Mouse (Mus musculus) G1E (cell line): ENCODE results near the gene Tsc1. TPM values are rescaled to one million over a fixed set of nuclear protein-coding genes. Genes with fewer than 3 reads are reported as not detected.

Source experiments
- ATAC-seq: 2 replicates; pipeline ENCODE4 v1.8.0; 2016; ENCODE audit warnings: mild to moderate bottlenecking; ENCODE audit not compliant: insufficient number of reproducible peaks, poor library complexity, low FRiP score, severe bottlenecking; ENCODE audit errors: extremely low read depth
- DNase-seq: peaks from one replicate; pipeline ENCODE4 v3.0.0; 2012; ENCODE audit warnings: low spot score
- H3K27me3 ChIP-seq: 2 replicates; pipeline ENCODE4 v1.6.1; 2012; ENCODE audit warnings: mild to moderate bottlenecking, low read length, inconsistent platforms; ENCODE audit not compliant: insufficient read depth
- H3K36me3 ChIP-seq: replicated peaks from 2 replicates; pipeline ENCODE3; 2012; ENCODE audit warnings: mild to moderate bottlenecking, inconsistent platforms
- H3K4me1 ChIP-seq: 2 replicates; pipeline ENCODE4 v1.6.1; 2012; ENCODE audit warnings: low read depth, low read length, inconsistent platforms, mixed read lengths; ENCODE audit not compliant: insufficient read depth
- H3K4me3 ChIP-seq: 2 replicates; pipeline ENCODE4 v1.5.1; 2012; ENCODE audit warnings: low read depth, mild to moderate bottlenecking, inconsistent platforms, low read length, moderate library complexity, mixed read lengths
- H3K9me3 ChIP-seq: replicated peaks from 2 replicates; pipeline ENCODE4 v1.6.1; 2012; ENCODE audit warnings: inconsistent platforms
- CTCF ChIP-seq: IDR thresholded peaks from 2 replicates; pipeline ENCODE4 v1.5.1; 2012; ENCODE audit warnings: low read depth, low read length, inconsistent platforms, mixed read lengths
- GATA1 ChIP-seq: IDR thresholded peaks from 2 replicates; pipeline ENCODE4 v1.6.1; 2012; ENCODE audit warnings: borderline replicate concordance, low read length, inconsistent platforms, mixed read lengths
- GATA2 ChIP-seq: IDR thresholded peaks from 2 replicates; pipeline ENCODE4 v1.6.1; 2012; ENCODE audit warnings: low read depth, low read length, inconsistent platforms, borderline replicate concordance
- POLR2AphosphoS5 ChIP-seq: IDR thresholded peaks from 2 replicates; pipeline ENCODE4 v1.6.1; 2012; ENCODE audit warnings: low read depth, low read length, inconsistent platforms; ENCODE audit not compliant: insufficient replicate concordance
- TAL1 ChIP-seq: conservative IDR thresholded peaks from 2 replicates; pipeline ENCODE4 v1.6.1; 2012; ENCODE audit warnings: low read depth, low read length, inconsistent platforms, mixed read lengths
- polyA plus RNA-seq: library from polyadenylated mRNA; stranded (reverse); fragments of >175 nt; gene quantifications from 2 replicates; pipeline ENCODE4 v1.2.3, GENCODE M21; 2012
- total RNA-seq, 2 experiments: library from RNA; stranded (forward) in 1 of 2; stranded (reverse) in 1 of 2; fragments of 200-1000 nt in 1 of 2; fragments of >200 nt in 1 of 2; fragmentation: Nextera tagmentation in 1 of 2; gene quantifications; 2 replicates each; pipeline ENCODE4 v1.2.3; 2014 to 2017

Tsc1 gene
- total and polyA plus RNA-seq, 3 experiments, result 5.8 to 35.7 (median 26.6) TPM

DNA sequence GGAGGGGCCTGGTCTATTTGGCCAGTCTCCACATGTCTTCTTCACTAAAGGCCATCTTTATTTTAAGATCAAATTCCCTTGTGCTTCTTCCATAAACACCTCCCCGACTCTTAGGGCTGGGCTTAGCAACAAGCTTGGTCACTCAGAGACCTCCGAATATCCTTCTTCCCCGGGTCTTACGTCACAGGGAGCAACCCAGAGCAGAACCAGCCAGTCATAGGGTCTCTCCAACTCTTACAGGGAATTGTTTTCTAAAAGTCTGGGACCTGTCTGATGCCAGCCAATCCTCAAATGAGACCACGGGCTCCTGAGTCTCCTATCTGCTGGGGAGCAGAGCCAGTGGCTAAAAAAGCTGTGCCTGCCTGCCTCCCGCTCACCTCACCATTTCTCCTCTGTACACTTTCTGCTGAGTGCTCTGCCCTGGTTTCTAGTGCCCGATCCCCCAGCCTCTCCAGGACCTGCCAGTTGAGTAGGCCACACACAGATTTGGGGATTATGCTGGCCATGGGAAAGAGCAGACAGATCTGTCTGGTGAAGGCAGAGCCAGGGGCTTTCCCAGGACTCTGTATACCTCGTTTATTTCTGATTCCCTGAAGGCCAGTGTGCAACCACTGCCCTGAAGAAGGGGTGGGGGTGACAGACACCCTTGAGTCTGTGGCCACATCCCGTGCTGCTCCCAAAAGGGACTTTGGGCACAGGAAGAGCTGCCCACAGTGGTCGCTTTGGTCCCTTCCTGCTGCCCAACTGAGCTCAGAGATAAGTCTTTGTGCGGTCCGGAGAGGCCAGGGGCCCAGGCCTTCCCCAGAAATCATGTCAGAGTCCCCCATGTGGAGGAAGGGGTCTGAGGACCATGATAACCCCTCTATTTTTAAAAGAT lies 42.1 kb upstream of the Tsc1 start:
- Histone ChIP-seq H3K27me3 (no peaks in the 10 kb centered on the region), H3K4me1 (peaks cover 91% of the 10 kb centered on the region), H3K9me3 (no peaks in the 10 kb centered on the region), H3K36me3 (peaks cover 4% of the 10 kb centered on the region), H3K4me3 (peak overlapping the region; percentile 50; the same call in 1 of the 2 replicates)
- no peak for DNase-seq
- ATAC-seq, result no peak
- TF ChIP-seq CTCF (no peak), POLR2AphosphoS5 (no peak), GATA2 (no peak), GATA1 (no peak), TAL1 (no peak)

DNA sequence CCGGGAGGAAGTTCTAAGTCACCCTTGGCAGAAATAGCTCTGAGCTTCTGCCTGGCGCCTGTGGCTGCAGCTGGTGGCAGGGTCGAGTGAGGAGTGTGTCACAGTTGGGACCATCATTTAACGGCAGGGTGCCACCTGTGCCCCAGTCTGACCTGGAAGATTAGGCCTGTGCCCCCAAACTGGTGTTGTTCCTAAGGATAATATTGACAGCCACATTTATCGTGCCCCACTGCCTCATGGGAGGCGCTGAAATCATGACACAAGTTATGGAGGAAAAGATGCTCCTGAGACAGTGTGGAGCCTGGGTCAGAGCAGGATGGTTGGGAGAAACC lies 41.5 kb upstream of the Tsc1 start:
- DNase-seq (no peak), ATAC-seq (no peak)
- peaks cover 4% of the 10 kb centered on the region for H3K36me3 ChIP-seq
- no peaks in the 10 kb centered on the region for H3K27me3 ChIP-seq
- peaks cover 90% of the 10 kb centered on the region for H3K4me1 ChIP-seq
- TF ChIP-seq GATA2 (no peak), CTCF (no peak), POLR2AphosphoS5 (no peak), TAL1 (peak; percentile 21; the same call in 1 of the 2 replicates)
- no peaks in the 10 kb centered on the region for H3K9me3 ChIP-seq
- H3K4me3 ChIP-seq, result peak overlapping the region; percentile 50; the same call in 1 of the 2 replicates

DNA sequence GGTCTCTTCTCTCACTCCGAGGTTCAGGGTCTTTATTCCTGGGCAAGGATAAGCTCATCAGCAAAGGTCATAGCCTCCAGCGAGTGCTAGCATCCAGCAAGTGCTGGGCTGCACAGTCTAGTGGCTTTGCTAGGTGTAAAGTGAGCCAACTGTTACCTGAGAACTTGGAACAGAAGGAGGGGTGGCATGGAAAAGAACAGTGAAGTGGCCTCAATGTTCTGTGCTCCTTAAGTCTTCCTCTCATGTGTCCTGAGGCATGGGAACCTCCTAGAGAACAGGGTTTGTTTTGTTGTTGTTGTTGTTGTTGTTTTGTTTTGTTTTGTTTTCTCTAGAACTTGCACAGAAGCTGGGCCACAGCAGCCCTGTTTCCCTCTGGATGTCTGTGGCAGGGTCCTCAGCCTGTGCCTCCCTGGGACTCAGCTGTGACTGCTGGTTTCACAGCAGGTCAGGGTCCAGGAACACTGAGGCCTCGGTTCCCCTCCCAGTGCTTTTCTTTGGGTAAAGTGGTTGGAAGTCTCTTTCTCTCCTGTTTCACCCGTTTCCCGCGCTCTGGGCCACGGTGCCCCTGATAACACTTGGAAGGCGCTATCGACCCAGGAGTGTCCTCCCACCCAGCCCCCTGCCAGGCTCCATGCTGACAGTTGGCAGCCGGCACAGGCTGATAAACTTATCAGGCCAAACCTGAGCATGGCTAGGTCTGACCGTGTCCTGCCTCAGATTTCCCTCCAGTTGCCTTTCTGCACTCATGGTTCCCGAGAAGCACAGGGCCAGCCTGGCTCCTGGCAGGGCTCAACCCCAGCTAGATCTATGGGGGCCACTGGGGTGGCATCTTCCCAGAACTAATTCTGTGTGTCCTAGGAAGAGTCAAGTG lies 39.1 kb upstream of the Tsc1 start:
- Histone ChIP-seq H3K9me3 (no peaks in the 10 kb centered on the region), H3K36me3 (peaks cover 11% of the 10 kb centered on the region), H3K4me3 (peak overlapping the region; percentile 10; the same call in 1 of the 2 replicates), H3K27me3 (no peaks in the 10 kb centered on the region), H3K4me1 (peaks cover 82% of the 10 kb centered on the region)
- DNase-seq (peak; percentile 91), ATAC-seq (peak; percentile 54)
- peak; percentile 97 for TF ChIP-seq TAL1
- no peak for TF ChIP-seq CTCF

DNA sequence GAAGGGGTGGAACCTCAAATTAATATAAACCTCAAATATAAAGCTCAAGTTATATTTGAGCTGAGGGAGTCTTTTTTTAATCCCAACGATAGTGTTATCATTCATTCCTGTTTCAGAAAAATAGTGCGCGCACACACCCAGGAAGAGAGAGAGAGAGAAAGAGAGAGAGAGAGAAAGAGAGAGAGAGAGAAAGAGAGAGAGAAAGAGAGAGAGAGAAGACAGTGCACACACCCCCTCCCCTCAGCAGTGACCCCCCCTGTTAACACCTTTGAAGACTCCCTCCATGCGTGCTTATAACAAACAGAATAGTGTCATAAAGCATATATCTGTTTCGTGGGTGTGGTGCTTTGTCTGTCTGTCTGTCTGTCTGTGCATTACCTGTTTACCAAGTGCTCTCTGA lies 37.5 kb upstream of the Tsc1 start:
- peaks cover 26% of the 10 kb centered on the region for H3K36me3 ChIP-seq
- no peak for ATAC-seq
- no peak for DNase-seq
- TF ChIP-seq GATA2 (no peak), TAL1 (no peak)
- H3K27me3 ChIP-seq, result no peaks in the 10 kb centered on the region
- no peak overlapping the region for H3K4me3 ChIP-seq
- H3K9me3 ChIP-seq, result no peaks in the 10 kb centered on the region
- H3K4me1 ChIP-seq, result peaks cover 85% of the 10 kb centered on the region

DNA sequence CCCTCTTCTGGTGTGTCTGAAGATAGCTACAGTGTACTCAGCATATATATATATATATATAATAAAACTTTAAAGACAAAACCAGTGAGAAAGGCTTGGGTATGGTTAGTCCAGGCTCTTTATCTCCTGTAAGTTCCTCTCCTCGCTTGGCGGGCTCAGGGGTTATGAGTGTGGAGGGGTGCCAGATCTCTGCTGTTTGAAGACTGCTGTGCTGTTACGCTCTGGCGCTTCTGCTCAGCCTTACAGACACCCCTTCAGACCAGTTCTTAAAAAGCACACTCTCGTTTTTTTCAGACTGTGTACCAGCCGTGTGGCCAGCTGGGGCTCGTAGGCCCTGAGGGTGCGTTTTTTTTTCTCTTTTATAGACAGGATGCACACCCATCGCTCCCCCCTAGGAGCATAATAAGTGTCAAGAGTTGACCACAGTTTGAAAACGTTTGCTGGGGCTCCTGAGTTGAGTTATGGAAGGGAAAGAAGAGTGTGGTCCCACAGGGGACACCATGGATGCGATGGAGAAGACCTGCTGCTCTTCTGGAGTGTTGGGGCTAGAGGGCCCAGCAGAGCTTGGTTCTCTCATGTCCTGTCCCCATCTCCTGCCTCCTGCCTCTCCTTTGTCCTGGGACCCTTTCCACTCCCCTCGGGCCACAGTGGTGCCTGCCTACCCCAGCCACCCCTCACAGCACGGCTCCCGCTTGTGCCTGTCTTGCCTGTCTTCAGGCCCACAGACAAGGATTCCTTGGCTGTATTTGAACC lies 35.1 kb upstream of the Tsc1 start:
- DNase-seq, result no peak
- H3K27me3 ChIP-seq, result no peaks in the 10 kb centered on the region
- no peak for ATAC-seq
- no peaks in the 10 kb centered on the region for H3K9me3 ChIP-seq
- H3K4me3 ChIP-seq, result peak overlapping the region; percentile 33; the same call in 1 of the 2 replicates
- H3K4me1 ChIP-seq, result peaks cover 85% of the 10 kb centered on the region
- TF ChIP-seq GATA2, result no peak
- TF ChIP-seq GATA1, result no peak
- TF ChIP-seq POLR2AphosphoS5, result peak; percentile 81; the same call in 1 of the 2 replicates
- H3K36me3 ChIP-seq, result peaks cover 46% of the 10 kb centered on the region
